Mouse (Mus musculus) ES-E14 (cell line): ENCODE results near the gene Zfp423.

Source experiments
- CHD2 ChIP-seq: IDR thresholded peaks from 2 replicates; pipeline ENCODE4 v1.6.1; 2014; ENCODE audit warnings: mild to moderate bottlenecking, low read depth, low read length, inconsistent platforms
- MAFK ChIP-seq: IDR thresholded peaks from 2 replicates; pipeline ENCODE4 v1.6.1; 2014; ENCODE audit warnings: mild to moderate bottlenecking, low read depth, low read length, inconsistent platforms; ENCODE audit not compliant: insufficient read depth
- ZC3H11A ChIP-seq: IDR thresholded peaks from 2 replicates; pipeline ENCODE4 v1.6.1; 2012; ENCODE audit warnings: low read depth, mild to moderate bottlenecking, inconsistent platforms, low read length, borderline replicate concordance
- ZNF384 ChIP-seq: IDR thresholded peaks from 2 replicates; pipeline ENCODE4 v1.6.1; 2012; ENCODE audit warnings: low read depth, low read length, inconsistent platforms

DNA sequence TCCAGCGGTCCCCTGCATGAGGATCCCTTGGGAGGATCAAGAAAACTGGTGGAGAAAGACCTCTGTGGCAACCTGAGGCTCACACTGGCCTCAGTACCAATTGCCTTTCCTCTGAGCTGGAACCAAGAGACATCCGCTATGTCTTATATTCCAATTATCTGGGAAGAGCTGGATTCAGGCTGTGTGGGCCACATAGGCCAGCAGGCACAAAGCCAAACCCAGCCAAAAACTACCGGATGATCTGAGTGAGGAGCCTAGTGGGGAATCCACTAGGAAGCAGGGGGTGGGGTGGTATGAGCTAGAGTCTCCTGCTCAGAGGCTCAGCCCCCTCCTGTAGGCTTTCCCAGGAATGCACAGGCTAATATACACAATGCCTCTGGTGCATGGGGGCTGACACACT lies 273.4 kb downstream of the Zfp423 start:
- TF ChIP-seq ZC3H11A (no peak), CHD2 (no peak), ZNF384 (no peak), MAFK (no peak)
